Mouse (Mus musculus): ENCODE measurements around the gene Zbtb8a. TPM values are rescaled to one million over a fixed set of nuclear protein-coding genes. Genes with fewer than 3 reads are reported as not detected.

Gene Zbtb8a
- polyA plus RNA-seq, 1 experiment from 2014 or later: 17.2 TPM

DNA sequence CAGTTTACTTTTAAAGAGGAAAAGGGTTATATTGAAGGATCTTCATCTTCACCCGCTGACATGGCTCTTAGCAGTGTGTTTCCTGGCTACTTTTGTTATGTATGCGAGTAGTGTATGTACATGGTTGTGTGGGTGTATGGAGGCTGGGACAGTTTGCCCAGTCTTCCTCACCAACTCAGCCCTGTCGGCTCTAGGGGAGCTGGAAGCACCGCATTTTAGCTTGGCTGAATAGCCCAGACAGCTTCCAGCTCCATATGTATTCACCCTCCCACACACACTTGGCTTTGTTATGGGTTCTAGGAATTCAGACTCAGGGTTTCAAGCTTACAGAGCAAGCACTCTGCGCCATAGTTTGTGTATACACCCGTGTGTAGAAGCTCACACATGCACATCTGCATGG lies 26.8 kb downstream of the Zbtb8a start:
- Histone ChIP-seq H3K27ac (no peak overlapping the region), H3K9ac (replicated peaks) (no peak overlapping the region), H3K4me1 (replicated peaks) (no peaks in the 10 kb centered on the region), H3K36me3 (peaks cover 55% of the 10 kb centered on the region), H3K9me3 (no peaks in the 10 kb centered on the region), H3K4me2 (replicated peaks) (no peak overlapping the region), H3K4me3 (replicated peaks) (no peak overlapping the region), H3K27me3 (no peaks in the 10 kb centered on the region)
- WGBS: 75% methylated on average over 6 of the region's 6 CpGs
- no peak for ATAC-seq

DNA sequence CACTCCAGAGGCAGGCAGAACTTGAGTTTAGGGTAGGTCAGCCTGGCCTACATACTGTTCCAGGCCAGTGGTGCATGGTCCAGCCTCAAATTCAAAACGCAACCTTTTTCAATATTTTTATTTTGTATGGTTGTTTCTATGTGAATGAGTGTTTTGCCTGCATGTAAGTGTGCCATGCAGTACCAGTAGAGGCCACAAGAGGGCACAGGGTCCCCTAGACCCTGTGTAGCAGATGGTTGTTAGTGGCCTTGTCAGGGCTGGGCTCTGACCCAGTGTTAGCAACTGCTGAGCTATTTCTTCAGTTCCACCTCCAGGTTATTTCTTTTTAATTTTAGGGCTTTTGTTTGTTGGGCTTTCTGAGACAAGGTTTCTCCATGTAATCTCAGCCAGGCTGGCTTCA lies 27.3 kb downstream of the Zbtb8a start:
- no peak overlapping the region for H3K27ac ChIP-seq
- no peaks in the 10 kb centered on the region for H3K27me3 ChIP-seq
- H3K36me3 ChIP-seq: peaks cover 54% of the 10 kb centered on the region
- no peak overlapping the region for H3K4me3 ChIP-seq (replicated peaks)
- peak; percentile 78 for ATAC-seq
- no peaks in the 10 kb centered on the region for H3K4me1 ChIP-seq (replicated peaks)
- 18% methylated on average over 1 of the region's 1 CpGs for WGBS
- H3K9me3 ChIP-seq: no peaks in the 10 kb centered on the region
- no peak overlapping the region for H3K4me2 ChIP-seq (replicated peaks)
- H3K9ac ChIP-seq (replicated peaks): no peak overlapping the region

DNA sequence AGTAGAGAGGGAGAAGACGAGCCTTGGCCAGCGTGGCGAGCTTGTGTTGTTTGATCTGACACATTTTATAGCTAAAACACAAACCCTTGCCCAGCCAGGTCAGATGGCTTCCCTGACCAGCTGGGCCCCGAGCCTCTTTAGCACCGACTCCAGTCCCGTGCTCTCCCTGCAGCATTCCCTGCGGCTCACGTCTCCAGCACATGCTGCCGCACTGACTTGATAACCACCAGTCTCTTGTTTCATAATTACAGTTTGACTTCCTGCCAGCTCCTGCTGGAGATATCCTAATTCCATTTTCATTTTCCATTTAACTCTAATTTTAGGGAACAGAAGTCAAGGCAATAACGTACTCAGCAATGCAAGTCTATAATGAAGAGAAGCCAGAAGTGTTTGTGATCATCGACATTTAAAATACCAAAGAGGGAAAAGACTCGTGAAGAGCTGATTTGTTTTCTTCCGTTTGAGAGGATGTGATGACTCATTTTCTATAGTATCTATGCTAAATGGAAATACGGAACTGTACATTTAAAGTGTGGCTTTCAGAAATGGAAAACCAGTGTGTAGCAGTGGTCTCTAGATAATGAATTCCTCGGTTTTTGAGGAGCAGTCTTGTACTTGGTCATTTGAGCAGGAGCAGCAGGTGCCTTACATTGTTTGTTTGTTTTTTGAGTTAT lies 31.3 kb downstream of the Zbtb8a start:
- H3K27ac ChIP-seq: no peak overlapping the region
- no peaks in the 10 kb centered on the region for H3K4me1 ChIP-seq (replicated peaks)
- H3K4me2 ChIP-seq (replicated peaks): no peak overlapping the region
- WGBS: 95% methylated on average over 15 of the region's 15 CpGs
- no peaks in the 10 kb centered on the region for H3K9me3 ChIP-seq
- peaks cover 59% of the 10 kb centered on the region for H3K36me3 ChIP-seq
- no peak for ATAC-seq
- no peak overlapping the region for H3K9ac ChIP-seq (replicated peaks)
- no peak overlapping the region for H3K4me3 ChIP-seq (replicated peaks)
- H3K27me3 ChIP-seq: no peaks in the 10 kb centered on the region

DNA sequence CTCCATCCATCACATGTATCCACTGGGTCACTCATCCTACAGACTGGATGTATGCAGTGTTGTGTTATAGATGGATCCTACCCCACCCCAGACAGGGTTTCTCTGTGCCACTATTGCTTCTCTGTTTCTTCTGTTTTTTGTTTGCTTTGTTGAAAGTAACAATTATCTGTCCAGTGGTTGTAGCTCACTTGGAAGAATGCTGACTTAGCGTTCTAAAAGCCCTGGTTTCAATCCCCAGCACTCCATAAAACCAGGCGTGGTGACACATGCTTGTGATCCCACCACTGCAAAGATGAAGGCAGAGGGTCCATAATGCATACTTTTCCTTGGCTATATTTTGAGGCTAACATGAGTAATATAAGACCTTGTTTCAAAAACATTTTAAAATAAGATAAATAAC lies 35.2 kb downstream of the Zbtb8a start:
- Histone ChIP-seq H3K27ac (no peak overlapping the region), H3K4me2 (replicated peaks) (no peak overlapping the region), H3K27me3 (no peaks in the 10 kb centered on the region), H3K9me3 (no peaks in the 10 kb centered on the region), H3K9ac (replicated peaks) (no peak overlapping the region), H3K4me3 (replicated peaks) (no peak overlapping the region), H3K4me1 (replicated peaks) (0 out of 2 replicates have a peak, but pooled peaks cover under 1% of the 10 kb centered on the region), H3K36me3 (peaks cover 50% of the 10 kb centered on the region)
- 94% methylated on average over 2 of the region's 2 CpGs for WGBS
- ATAC-seq: no peak

DNA sequence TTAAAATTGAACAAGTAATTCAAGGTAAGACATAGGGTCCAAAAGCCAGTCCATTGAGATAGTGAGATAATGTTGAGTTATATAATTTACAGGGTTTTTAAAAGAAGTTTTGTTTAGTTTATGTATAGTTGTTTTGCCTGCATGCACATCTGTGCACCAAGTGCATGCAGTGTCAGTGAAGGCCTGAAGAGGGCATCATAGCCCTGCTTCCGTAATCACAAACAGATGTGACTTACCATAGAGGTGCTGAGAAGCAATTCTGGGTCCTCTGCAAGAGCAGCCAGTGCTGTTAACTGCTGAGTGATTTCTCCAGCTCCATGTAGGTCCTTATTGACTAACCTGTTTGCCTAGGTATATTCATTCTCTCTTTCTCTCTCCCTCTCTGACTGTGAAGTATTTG lies 36.0 kb downstream of the Zbtb8a start:
- ATAC-seq: no peak
- H3K4me1 ChIP-seq (replicated peaks): peaks cover 9% of the 10 kb centered on the region
- H3K27ac ChIP-seq: no peak overlapping the region
- H3K9ac ChIP-seq (replicated peaks): no peak overlapping the region
- H3K27me3 ChIP-seq: no peaks in the 10 kb centered on the region
- no peak overlapping the region for H3K4me2 ChIP-seq (replicated peaks)
- 91% methylated on average over 1 of the region's 1 CpGs for WGBS
- H3K36me3 ChIP-seq: peaks cover 47% of the 10 kb centered on the region
- no peak overlapping the region for H3K4me3 ChIP-seq (replicated peaks)
- no peaks in the 10 kb centered on the region for H3K9me3 ChIP-seq

DNA sequence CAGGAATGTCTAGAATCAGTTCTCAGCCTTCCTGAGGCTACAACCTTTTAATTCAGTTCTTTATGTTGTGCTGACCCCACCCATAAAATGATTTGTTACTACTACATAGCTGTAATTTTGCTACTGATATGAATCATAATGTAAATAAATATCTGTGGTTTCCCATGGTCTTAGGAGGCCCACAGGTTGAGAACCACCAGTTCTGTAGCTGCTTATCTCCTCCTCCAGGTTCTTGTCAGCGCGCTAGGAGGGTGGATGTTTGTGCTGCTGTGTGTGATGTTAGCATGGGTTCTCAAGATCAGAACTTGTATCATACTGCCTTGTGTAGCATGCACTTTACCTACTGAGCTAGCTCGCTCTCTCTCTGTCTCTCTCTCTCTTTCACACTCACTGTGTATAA lies 38.2 kb downstream of the Zbtb8a start:
- 0 out of 2 replicates have a peak overlapping the region, but pooled peaks have one; percentile 14 for H3K9ac ChIP-seq (replicated peaks)
- no peak overlapping the region for H3K4me2 ChIP-seq (replicated peaks)
- no peaks in the 10 kb centered on the region for H3K9me3 ChIP-seq
- H3K4me1 ChIP-seq (replicated peaks): peaks cover 16% of the 10 kb centered on the region
- H3K27ac ChIP-seq: no peak overlapping the region
- ATAC-seq: no peak
- no peaks in the 10 kb centered on the region for H3K27me3 ChIP-seq
- H3K36me3 ChIP-seq: peaks cover 32% of the 10 kb centered on the region
- H3K4me3 ChIP-seq (replicated peaks): no peak overlapping the region
- WGBS: 100% methylated on average over 3 of the region's 3 CpGs

DNA sequence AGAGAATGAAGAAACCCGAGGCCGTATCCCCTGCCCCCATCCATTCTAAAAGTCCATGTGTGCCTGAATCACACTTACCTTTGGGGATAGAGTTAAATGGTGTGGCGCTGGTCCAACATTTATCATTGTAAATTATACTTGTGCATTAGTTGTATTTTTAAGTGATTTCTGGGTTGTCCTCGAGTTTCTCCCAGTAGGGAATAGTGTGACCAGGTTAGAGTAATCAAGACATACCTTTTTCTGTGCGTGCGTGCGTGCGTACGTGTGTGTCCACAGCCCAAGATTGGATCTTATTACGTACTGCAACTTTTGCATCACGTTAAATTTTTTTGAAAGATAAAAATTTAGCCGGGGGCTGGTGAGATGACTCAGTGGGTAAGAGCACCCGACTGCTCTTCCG lies 41.6 kb downstream of the Zbtb8a start:
- Histone ChIP-seq H3K27ac (peak overlapping the region; percentile 99), H3K4me2 (replicated peaks) (peak overlapping the region; percentile 76), H3K9me3 (no peaks in the 10 kb centered on the region), H3K4me1 (replicated peaks) (peaks cover 44% of the 10 kb centered on the region), H3K27me3 (no peaks in the 10 kb centered on the region), H3K4me3 (replicated peaks) (peak overlapping the region; percentile 96), H3K9ac (replicated peaks) (peak overlapping the region; percentile 67), H3K36me3 (peaks cover 11% of the 10 kb centered on the region)
- ATAC-seq: no peak
- WGBS: 56% methylated on average over 14 of the region's 14 CpGs

DNA sequence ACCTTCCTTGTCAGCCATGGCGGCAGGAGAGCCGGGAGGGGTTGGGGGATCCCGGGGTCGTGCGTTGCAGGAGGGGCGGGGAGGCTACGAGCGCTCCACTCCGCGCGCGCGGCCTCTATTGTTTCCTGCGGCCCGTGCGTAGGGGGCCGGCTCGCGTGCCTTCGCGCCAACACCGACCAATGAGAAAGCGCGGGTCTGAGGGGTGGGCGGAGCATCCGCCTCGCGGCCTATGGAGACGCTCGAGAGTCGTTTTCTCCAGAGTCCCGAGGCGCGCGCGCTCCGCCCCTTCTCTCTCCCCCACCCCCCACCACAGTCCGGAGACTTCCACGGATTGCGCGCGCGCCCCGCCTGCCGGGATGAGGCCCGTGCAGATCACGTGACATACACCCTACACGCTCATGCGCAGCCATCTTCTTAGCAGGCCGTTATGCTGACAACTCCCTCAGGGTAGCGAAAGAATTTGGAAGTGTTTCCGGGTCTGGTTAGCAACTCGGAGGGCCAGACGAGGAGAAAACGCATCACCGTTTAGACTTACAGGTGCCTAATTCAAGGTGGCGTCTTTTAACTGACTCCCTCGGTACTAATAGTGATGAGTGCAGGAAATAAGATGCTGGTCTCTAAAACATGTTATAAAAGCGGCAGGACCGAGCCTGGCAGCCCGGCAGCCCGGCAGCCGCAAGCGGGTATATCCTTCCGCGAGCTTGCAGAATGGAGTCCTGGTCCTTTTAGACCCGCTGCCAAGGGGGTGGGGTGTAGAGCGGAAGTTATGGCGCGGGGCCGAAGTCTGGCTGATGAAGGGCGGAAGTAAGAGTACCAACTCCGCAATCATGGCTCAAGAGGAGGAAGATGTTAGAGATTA lies 42.5 kb downstream of the Zbtb8a start, which contains the start of the genes Rbbp4 and Zbtb8os:
Gene Rbbp4 (minus strand): TSS at position 155 of the 859 bp plus-strand sequence.
Gene Zbtb8os (plus strand): TSS at position 480 of the 859 bp plus-strand sequence.
- peak within 1 kb of the TSS; percentile 77 for H3K4me2 ChIP-seq (replicated peaks)
- under 1% methylated on average over 66 of the region's 73 CpGs for WGBS
- H3K4me3 ChIP-seq (replicated peaks): peak within 1 kb of the TSS; percentile 96
- peaks cover 16% of the 10 kb centered on the region for H3K36me3 ChIP-seq
- no peaks in the 10 kb centered on the region for H3K9me3 ChIP-seq
- no peaks in the 10 kb centered on the region for H3K27me3 ChIP-seq
- peak within 1 kb of the TSS; percentile 96 for H3K9ac ChIP-seq (replicated peaks)
- H3K27ac ChIP-seq: peak within 1 kb of the TSS; percentile 99
- H3K4me1 ChIP-seq (replicated peaks): peaks cover 52% of the 10 kb centered on the region
- ATAC-seq: peak; percentile 98

DNA sequence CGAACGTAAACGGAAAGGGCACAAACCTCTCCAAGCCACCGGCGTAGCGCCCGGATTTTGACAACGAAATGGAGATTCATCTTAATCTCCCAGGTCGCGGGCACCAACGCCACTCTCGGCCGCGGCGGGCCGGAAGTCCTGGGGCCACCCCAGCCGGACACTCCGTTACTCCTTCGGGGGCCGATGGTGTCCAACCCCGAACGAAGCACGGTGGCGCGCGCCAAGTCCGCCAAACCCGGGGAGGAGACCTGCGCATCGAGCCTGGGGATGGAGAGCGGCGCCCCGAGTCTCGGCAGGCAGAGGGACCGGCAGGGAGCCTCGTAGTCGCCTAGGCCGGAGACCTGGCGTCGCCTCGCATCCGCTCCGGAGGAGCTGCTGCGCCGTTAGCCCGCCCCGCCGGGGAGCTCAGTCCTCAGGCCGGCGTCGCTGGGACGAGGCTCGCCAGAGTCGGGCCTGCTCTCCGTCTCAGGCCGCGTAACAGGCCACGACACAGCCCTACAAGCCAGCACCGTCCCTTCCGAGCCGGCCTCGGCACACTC lies 43.2 kb downstream of the Zbtb8a start:
- peak overlapping the region; percentile 96 for H3K9ac ChIP-seq (replicated peaks)
- H3K4me2 ChIP-seq (replicated peaks): peak overlapping the region; percentile 77
- no peak for ATAC-seq
- peak overlapping the region; percentile 98 for H3K27ac ChIP-seq
- under 1% methylated on average over 49 of the region's 62 CpGs for WGBS
- H3K4me1 ChIP-seq (replicated peaks): peaks cover 52% of the 10 kb centered on the region
- no peaks in the 10 kb centered on the region for H3K9me3 ChIP-seq
- peaks cover 16% of the 10 kb centered on the region for H3K36me3 ChIP-seq
- no peaks in the 10 kb centered on the region for H3K27me3 ChIP-seq
- H3K4me3 ChIP-seq (replicated peaks): peak overlapping the region; percentile 96

DNA sequence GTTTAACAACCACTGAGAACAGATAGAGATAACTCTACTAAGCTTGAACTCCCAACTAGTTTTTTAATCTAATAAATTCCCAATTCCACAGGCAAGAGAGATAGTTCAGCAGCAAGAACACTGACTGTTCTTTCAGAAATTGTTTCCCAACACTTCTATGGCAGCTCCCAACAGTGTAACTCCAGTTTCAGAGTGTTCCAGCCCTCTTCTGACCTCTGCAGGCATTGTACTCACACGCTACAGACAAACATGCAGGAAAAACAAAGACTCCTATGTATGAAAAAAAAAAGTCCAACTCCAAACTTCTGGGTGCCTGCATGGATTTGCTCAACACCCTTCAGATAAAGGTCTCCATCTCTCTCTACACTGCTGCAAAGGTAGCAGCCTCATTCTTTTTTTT lies 45.1 kb downstream of the Zbtb8a start:
- peak overlapping the region; percentile 96 for H3K9ac ChIP-seq (replicated peaks)
- H3K4me1 ChIP-seq (replicated peaks): peaks cover 52% of the 10 kb centered on the region
- peak overlapping the region; percentile 96 for H3K4me3 ChIP-seq (replicated peaks)
- WGBS: 34% methylated on average over 1 of the region's 1 CpGs
- H3K27me3 ChIP-seq: no peaks in the 10 kb centered on the region
- peaks cover 26% of the 10 kb centered on the region for H3K36me3 ChIP-seq
- no peak for ATAC-seq
- peak overlapping the region; percentile 77 for H3K4me2 ChIP-seq (replicated peaks)
- no peaks in the 10 kb centered on the region for H3K9me3 ChIP-seq
- H3K27ac ChIP-seq: no peak overlapping the region

DNA sequence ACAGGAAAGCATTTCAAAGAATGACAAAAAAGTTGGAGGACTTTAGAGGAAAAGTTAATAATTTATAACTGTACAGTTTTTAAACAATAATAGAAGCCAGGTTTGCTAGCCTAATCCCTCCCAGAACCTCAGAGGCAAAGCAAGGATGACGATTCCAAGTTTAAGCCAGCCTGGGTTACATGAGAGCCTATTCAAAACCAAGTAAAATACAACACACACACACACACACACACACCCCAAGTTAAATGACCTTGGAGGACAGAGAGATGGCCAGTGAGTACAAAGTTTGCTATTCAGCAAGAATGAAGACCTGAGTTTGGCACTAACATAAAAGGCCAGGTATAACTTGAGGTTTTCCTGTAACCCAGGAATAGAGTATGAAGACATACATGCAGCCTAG lies 51.7 kb downstream of the Zbtb8a start:
- Histone ChIP-seq H3K27ac (no peak overlapping the region), H3K27me3 (no peaks in the 10 kb centered on the region), H3K9ac (replicated peaks) (no peak overlapping the region), H3K4me1 (replicated peaks) (peaks cover 14% of the 10 kb centered on the region), H3K9me3 (no peaks in the 10 kb centered on the region), H3K4me3 (replicated peaks) (no peak overlapping the region), H3K36me3 (peaks cover 62% of the 10 kb centered on the region), H3K4me2 (replicated peaks) (no peak overlapping the region)
- no peak for ATAC-seq
- WGBS: 69% methylated on average over 1 of the region's 1 CpGs

DNA sequence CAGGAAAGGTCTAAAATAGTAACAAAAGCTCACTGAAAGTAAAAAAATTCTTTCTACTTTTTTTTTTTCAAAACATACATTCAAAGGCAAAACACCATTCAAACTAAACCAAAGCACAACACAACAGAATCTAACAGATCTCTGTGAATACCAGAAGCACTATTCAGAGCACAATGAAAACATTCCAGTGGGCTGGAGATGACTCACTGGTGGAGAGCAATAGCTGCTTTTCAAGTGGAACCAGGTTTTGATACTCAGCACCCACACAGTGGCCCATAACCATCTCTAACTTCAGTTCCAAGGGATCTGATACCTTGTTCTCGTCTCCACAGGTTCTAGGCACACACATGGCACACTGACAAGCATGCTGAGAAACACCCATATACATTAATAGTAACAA lies 53.2 kb downstream of the Zbtb8a start:
- ATAC-seq: no peak
- Histone ChIP-seq H3K9me3 (no peaks in the 10 kb centered on the region), H3K4me2 (replicated peaks) (no peak overlapping the region), H3K27ac (no peak overlapping the region), H3K4me1 (replicated peaks) (peaks cover 7% of the 10 kb centered on the region), H3K4me3 (replicated peaks) (no peak overlapping the region), H3K36me3 (peaks cover 72% of the 10 kb centered on the region), H3K9ac (replicated peaks) (no peak overlapping the region), H3K27me3 (no peaks in the 10 kb centered on the region)
- 82% methylated on average over 1 of the region's 1 CpGs for WGBS

All from midbrain, embryonic 13.5 days (tissue).